Mouse (Mus musculus) embryonic fibroblast, embryonic 13.5 days (primary cell): ENCODE measurements around the gene Egfem1.

Source experiments
- CTCF ChIP-seq: IDR thresholded peaks from 2 replicates; pipeline ENCODE4 v1.5.1; 2011; ENCODE audit warnings: mild to moderate bottlenecking, control low read depth, low read length, moderate library complexity, borderline replicate concordance; ENCODE audit not compliant: insufficient read depth
- POLR2A ChIP-seq: IDR thresholded peaks from 2 replicates; pipeline ENCODE4 v1.6.1; 2011; ENCODE audit warnings: low read depth, mild to moderate bottlenecking, control low read depth, low read length, moderate library complexity

DNA sequence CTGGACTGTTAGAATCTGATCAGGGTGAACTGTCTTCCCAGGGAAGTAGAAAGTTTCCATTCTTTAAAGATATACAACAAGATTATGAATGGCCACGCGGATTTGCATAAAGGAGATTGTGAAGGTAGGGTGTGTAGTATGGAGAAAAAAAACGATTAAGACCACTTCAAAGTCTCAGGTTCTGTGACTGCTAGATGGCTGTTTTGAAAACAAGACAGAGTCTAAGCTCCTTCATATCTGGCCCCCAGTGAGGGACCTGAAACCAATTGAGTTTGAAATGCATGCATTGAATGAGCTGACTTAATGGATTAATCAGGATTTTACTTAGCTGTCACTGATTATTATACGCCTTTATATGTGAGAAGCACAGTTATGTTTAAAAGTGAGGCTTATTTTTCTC lies 86.6 kb downstream of the Egfem1 start:
- TF ChIP-seq POLR2A, result no peak
- TF ChIP-seq CTCF, result no peak
